Mouse (Mus musculus): ENCODE data around the gene Csf3. TPM values are rescaled to one million over a fixed set of nuclear protein-coding genes. Genes with fewer than 3 reads are reported as not detected.

Csf3 gene
- polyA plus RNA-seq, 1 experiment from 2014 or later, result not detected

- 83% methylated on average over 8 of the region's 8 CpGs for WGBS
- no peaks in the 10 kb centered on the region for H3K9me3 ChIP-seq (ENCODE audit: control insufficient read depth, low read length)
- H3K36me3 ChIP-seq (ENCODE audit: control insufficient read depth, insufficient read depth, low read length), result peaks cover 73% of the 10 kb centered on the region
- no peak overlapping the region for H3K4me2 ChIP-seq (ENCODE audit: low read depth, low read length)
- DNase-seq (ENCODE audit: low spot score) (no peak), ATAC-seq (ENCODE audit: low read depth) (no peak)
- H3K27ac ChIP-seq (replicated peaks; ENCODE audit: low read depth, low read length), result no peak overlapping the region
- H3K9ac ChIP-seq (ENCODE audit: low read depth, low read length), result no peak overlapping the region
- no peaks in the 10 kb centered on the region for H3K27me3 ChIP-seq (replicated peaks; ENCODE audit: control insufficient read depth, insufficient read depth, low read length)
- H3K4me3 ChIP-seq (ENCODE audit: low read depth, low read length), result no peak overlapping the region
- H3K4me1 ChIP-seq (ENCODE audit: control insufficient read depth, insufficient read depth, low read length), result peaks cover 6% of the 10 kb centered on the region
Measured at GRCm38 (mm10) chr11:98688009-98688408, 13.1 kb upstream of the Csf3 start.

DNA sequence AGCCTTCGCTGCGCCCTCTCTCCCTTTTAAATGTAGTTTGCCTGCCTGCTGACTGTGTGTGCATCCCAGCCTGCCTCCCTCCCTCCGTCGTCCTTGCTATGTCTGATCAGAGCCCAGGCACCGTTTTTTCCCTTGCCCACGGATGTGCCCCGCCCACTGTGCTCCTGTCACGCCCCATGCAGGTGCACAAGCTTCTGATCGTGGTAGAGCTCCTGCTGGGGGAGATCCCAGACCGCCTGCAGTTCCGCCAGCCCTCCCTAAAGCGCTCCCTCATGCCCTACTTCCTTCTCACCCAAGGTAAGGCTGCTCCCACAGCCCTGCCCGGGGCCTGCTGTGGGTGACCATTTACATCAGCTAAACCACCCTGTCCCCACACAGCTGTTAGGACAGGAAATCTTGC, 7.9 kb upstream of the Csf3 start:
- no peak overlapping the region for H3K4me3 ChIP-seq (ENCODE audit: low read depth, low read length)
- H3K9me3 ChIP-seq (ENCODE audit: control insufficient read depth, low read length), result no peaks in the 10 kb centered on the region
- H3K36me3 ChIP-seq (ENCODE audit: control insufficient read depth, insufficient read depth, low read length), result peaks cover 74% of the 10 kb centered on the region
- H3K4me1 ChIP-seq (ENCODE audit: control insufficient read depth, insufficient read depth, low read length), result no peaks in the 10 kb centered on the region
- DNase-seq (ENCODE audit: low spot score) (no peak), ATAC-seq (ENCODE audit: low read depth) (no peak)
- no peak overlapping the region for H3K27ac ChIP-seq (replicated peaks; ENCODE audit: low read depth, low read length)
- H3K27me3 ChIP-seq (replicated peaks; ENCODE audit: control insufficient read depth, insufficient read depth, low read length), result no peaks in the 10 kb centered on the region
- H3K4me2 ChIP-seq (ENCODE audit: low read depth, low read length), result no peak overlapping the region
- H3K9ac ChIP-seq (ENCODE audit: low read depth, low read length), result no peak overlapping the region
- 79% methylated on average over 13 of the region's 13 CpGs for WGBS

GRCm38 (mm10) chr11:98693746-98694145, 7.3 kb upstream of the Csf3 start:
- H3K9ac ChIP-seq (ENCODE audit: low read depth, low read length), result no peak overlapping the region

DNA sequence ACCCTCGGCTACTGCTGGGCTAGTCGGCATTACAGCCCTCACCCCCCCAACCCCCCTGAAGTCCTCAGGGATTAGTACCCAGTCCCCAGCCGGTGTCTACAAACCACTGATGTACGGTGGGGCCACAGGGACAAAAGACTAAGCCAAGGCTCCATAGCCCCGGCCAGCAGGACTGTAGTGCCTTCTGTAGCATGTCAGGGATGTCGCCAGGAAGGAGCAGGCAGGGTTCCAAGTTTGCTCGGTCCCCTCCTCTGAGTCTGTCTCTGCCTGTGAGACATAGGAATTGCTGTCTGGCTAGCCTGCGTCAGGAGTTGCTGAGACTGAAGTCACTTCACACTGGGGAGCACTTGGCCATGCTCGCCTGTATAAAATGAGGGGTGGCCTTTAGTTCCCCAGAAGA, 6.8 kb upstream of the Csf3 start:
- H3K27ac ChIP-seq (replicated peaks; ENCODE audit: low read depth, low read length), result no peak overlapping the region
- H3K9ac ChIP-seq (ENCODE audit: low read depth, low read length), result no peak overlapping the region
- WGBS, result 88% methylated on average over 9 of the region's 9 CpGs
- no peak overlapping the region for H3K4me3 ChIP-seq (ENCODE audit: low read depth, low read length)
- ATAC-seq (ENCODE audit: low read depth), result no peak
- no peak for DNase-seq (ENCODE audit: low spot score)
- H3K4me2 ChIP-seq (ENCODE audit: low read depth, low read length), result no peak overlapping the region
- H3K36me3 ChIP-seq (ENCODE audit: control insufficient read depth, insufficient read depth, low read length), result peaks cover 70% of the 10 kb centered on the region
- H3K4me1 ChIP-seq (ENCODE audit: control insufficient read depth, insufficient read depth, low read length), result no peaks in the 10 kb centered on the region
- no peaks in the 10 kb centered on the region for H3K27me3 ChIP-seq (replicated peaks; ENCODE audit: control insufficient read depth, insufficient read depth, low read length)
- no peaks in the 10 kb centered on the region for H3K9me3 ChIP-seq (ENCODE audit: control insufficient read depth, low read length)

More at GRCm38 (mm10) chr11:98693746-98694145, 7.3 kb upstream of the Csf3 start:
- WGBS, result 94% methylated on average over 8 of the region's 9 CpGs
- no peaks in the 10 kb centered on the region for H3K9me3 ChIP-seq (ENCODE audit: control insufficient read depth, low read length)
- ATAC-seq (ENCODE audit: low read depth), result no peak
- H3K4me2 ChIP-seq (ENCODE audit: low read depth, low read length), result no peak overlapping the region
- H3K4me1 ChIP-seq (ENCODE audit: control insufficient read depth, insufficient read depth, low read length), result no peaks in the 10 kb centered on the region
- H3K36me3 ChIP-seq (ENCODE audit: control insufficient read depth, insufficient read depth, low read length), result peaks cover 70% of the 10 kb centered on the region
- H3K27me3 ChIP-seq (replicated peaks; ENCODE audit: control insufficient read depth, insufficient read depth, low read length), result no peaks in the 10 kb centered on the region
- no peak for DNase-seq (ENCODE audit: low spot score)
- H3K27ac ChIP-seq (replicated peaks; ENCODE audit: low read depth, low read length), result no peak overlapping the region
- H3K4me3 ChIP-seq (ENCODE audit: low read depth, low read length), result no peak overlapping the region

DNA sequence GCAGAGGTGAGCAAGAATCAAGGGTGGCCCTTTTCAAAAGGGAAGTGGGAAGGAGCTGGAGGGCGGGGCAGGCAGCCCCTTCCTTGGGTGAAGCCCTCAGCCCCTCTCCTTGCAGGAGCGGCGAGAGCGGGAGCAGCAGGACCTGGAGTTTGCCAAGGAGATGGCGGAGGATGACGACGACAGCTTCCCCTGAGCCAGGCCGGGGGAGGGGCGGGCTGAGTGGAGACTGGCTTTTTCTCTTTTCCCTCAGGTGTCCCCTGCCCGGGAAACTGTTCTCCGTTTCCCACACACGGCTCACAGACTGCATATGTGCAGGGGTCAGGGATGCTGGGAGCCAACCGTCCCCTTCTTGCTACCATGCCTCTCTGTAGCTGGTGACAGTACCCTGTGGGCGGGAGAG, 5.7 kb upstream of the Csf3 start:
- Histone ChIP-seq H3K9me3 (ENCODE audit: control insufficient read depth, low read length) (no peaks in the 10 kb centered on the region), H3K27ac (replicated peaks; ENCODE audit: low read depth, low read length) (no peak overlapping the region), H3K4me1 (ENCODE audit: control insufficient read depth, insufficient read depth, low read length) (no peaks in the 10 kb centered on the region), H3K4me2 (ENCODE audit: low read depth, low read length) (no peak overlapping the region), H3K4me3 (ENCODE audit: low read depth, low read length) (no peak overlapping the region), H3K9ac (ENCODE audit: low read depth, low read length) (no peak overlapping the region), H3K27me3 (replicated peaks; ENCODE audit: control insufficient read depth, insufficient read depth, low read length) (no peaks in the 10 kb centered on the region), H3K36me3 (ENCODE audit: control insufficient read depth, insufficient read depth, low read length) (peaks cover 60% of the 10 kb centered on the region)
- ATAC-seq (ENCODE audit: low read depth) (no peak), DNase-seq (ENCODE audit: low spot score) (no peak)
- WGBS, result 68% methylated on average over 14 of the region's 14 CpGs

GRCm38 (mm10) chr11:98696454-98697216, 4.4 kb upstream of the Csf3 start:
- Histone ChIP-seq H3K4me1 (ENCODE audit: control insufficient read depth, insufficient read depth, low read length) (no peaks in the 10 kb centered on the region), H3K9ac (ENCODE audit: low read depth, low read length) (no peak overlapping the region), H3K4me2 (ENCODE audit: low read depth, low read length) (no peak overlapping the region), H3K27me3 (replicated peaks; ENCODE audit: control insufficient read depth, insufficient read depth, low read length) (no peaks in the 10 kb centered on the region), H3K4me3 (ENCODE audit: low read depth, low read length) (no peak overlapping the region), H3K36me3 (ENCODE audit: control insufficient read depth, insufficient read depth, low read length) (peaks cover 48% of the 10 kb centered on the region), H3K27ac (replicated peaks; ENCODE audit: low read depth, low read length) (0 out of 2 replicates have a peak overlapping the region, but pooled peaks have one; percentile 2), H3K9me3 (ENCODE audit: control insufficient read depth, low read length) (no peaks in the 10 kb centered on the region)
- peak; percentile 71 for ATAC-seq (ENCODE audit: low read depth)
- 87% methylated on average over 14 of the region's 14 CpGs for WGBS
- DNase-seq (ENCODE audit: low spot score), result peak; percentile 23

- Histone ChIP-seq H3K4me1 (ENCODE audit: control insufficient read depth, insufficient read depth, low read length) (no peaks in the 10 kb centered on the region), H3K36me3 (ENCODE audit: control insufficient read depth, insufficient read depth, low read length) (peaks cover 42% of the 10 kb centered on the region), H3K4me3 (ENCODE audit: low read depth, low read length) (no peak overlapping the region), H3K27me3 (replicated peaks; ENCODE audit: control insufficient read depth, insufficient read depth, low read length) (no peaks in the 10 kb centered on the region), H3K9me3 (ENCODE audit: control insufficient read depth, low read length) (no peaks in the 10 kb centered on the region), H3K9ac (ENCODE audit: low read depth, low read length) (no peak overlapping the region), H3K4me2 (ENCODE audit: low read depth, low read length) (no peak overlapping the region), H3K27ac (replicated peaks; ENCODE audit: low read depth, low read length) (0 out of 2 replicates have a peak overlapping the region, but pooled peaks have one; percentile 2)
- ATAC-seq (ENCODE audit: low read depth) (no peak), DNase-seq (ENCODE audit: low spot score) (no peak)
- 84% methylated on average over 12 of the region's 12 CpGs for WGBS
Measured at GRCm38 (mm10) chr11:98697225-98697624, 3.8 kb upstream of the Csf3 start.

DNA sequence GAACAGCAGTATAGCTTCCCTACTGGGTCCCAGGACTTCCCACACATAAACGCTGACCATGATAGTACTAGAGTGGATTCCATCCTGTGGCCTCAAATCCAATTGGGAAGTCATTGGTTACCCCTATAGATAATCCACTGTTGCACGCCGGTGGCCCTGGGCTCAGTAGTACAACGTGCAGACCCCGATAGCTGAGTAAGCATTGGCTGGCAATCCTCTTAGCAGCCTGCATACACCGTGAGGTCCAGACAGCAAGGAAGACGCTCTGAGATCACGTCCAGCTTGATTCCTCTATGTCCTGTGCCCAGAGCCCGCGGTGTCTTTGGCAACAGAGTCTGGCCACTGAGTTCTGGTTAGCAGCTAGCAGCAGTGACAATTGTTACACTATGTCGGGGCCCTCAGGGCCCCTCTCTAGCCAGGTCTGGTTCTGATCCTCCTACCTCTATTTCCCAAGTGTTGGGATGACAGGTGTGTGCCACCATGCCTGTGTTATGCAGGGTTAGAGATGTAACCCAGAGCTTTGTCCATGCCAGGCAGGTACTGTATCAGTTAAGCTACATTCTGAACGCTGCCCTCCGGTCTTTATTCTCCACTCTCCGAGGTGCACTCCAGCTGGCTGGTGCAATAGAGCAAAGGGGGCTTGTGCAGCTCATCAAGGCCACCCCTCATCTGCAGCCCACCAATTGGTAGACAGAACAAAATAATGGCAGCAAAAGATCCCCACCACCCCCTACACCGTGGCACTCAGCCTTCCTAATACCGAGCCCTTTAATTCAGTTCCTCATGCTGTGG, 2.0 kb upstream of the Csf3 start:
- 84% methylated on average over 16 of the region's 16 CpGs for WGBS
- Histone ChIP-seq H3K27me3 (replicated peaks; ENCODE audit: control insufficient read depth, insufficient read depth, low read length) (no peaks in the 10 kb centered on the region), H3K9me3 (ENCODE audit: control insufficient read depth, low read length) (no peaks in the 10 kb centered on the region), H3K36me3 (ENCODE audit: control insufficient read depth, insufficient read depth, low read length) (peaks cover 24% of the 10 kb centered on the region), H3K4me1 (ENCODE audit: control insufficient read depth, insufficient read depth, low read length) (no peaks in the 10 kb centered on the region), H3K9ac (ENCODE audit: low read depth, low read length) (no peak overlapping the region), H3K4me3 (ENCODE audit: low read depth, low read length) (no peak overlapping the region), H3K27ac (replicated peaks; ENCODE audit: low read depth, low read length) (no peak overlapping the region), H3K4me2 (ENCODE audit: low read depth, low read length) (no peak overlapping the region)
- ATAC-seq (ENCODE audit: low read depth), result no peak
- DNase-seq (ENCODE audit: low spot score), result no peak

Data from embryonic facial prominence, embryonic 14.5 days (tissue).